Mouse (Mus musculus): ENCODE results near the gene Crybb3. TPM values are rescaled to one million over a fixed set of nuclear protein-coding genes. Genes with fewer than 3 reads are reported as not detected.

Crybb3 gene
- total RNA-seq, 1 experiment from 2014 or later: not detected

GRCm38 (mm10) chr5:113030082-113030481 lies 51.3 kb downstream of the Crybb3 start:
- no peak for ATAC-seq (replicated peaks in 1 of 2; ENCODE audit: insufficient read depth in 1 of 2, low FRiP score in 2 of 2, low TSS enrichment in 1 of 2, low read depth in 1 of 2, poor library complexity in 2 of 2, severe bottlenecking in 2 of 2)

GRCm38 (mm10) chr5:113026706-113027105 lies 54.7 kb downstream of the Crybb3 start:
- no peak for ATAC-seq (replicated peaks in 1 of 2; ENCODE audit: insufficient read depth in 1 of 2, low FRiP score in 2 of 2, low TSS enrichment in 1 of 2, low read depth in 1 of 2, poor library complexity in 2 of 2, severe bottlenecking in 2 of 2)

Other genes with a start within 250 kb of the Crybb3 start
- 0.88 TPM in 1 of 2 replicates, not detected in the other for gene Myo18b, start 185.2 kb downstream of the Crybb3 start, total RNA-seq (2017)
- gene Grk3, start 65.8 kb downstream of the Crybb3 start, total RNA-seq (2017): 28.2 and 31.4 TPM in 2 replicates
- gene Crybb2, start 11.5 kb downstream of the Crybb3 start, total RNA-seq (2017): not detected in 2 replicates
- gene 2900026A02Rik, start 139.7 kb upstream of the Crybb3 start, total RNA-seq (2017): 9.7 and 10.8 TPM in 2 replicates
- not detected in 2 replicates for gene Tmem211, start 145.3 kb upstream of the Crybb3 start, total RNA-seq (2017)
- gene Sgsm1, start 229.2 kb upstream of the Crybb3 start, total RNA-seq (2017): 8.2 and 20.1 TPM in 2 replicates